Mouse (Mus musculus) lung, embryonic 16.5 days (tissue): ENCODE results near the gene St6galnac3. TPM values are rescaled to one million over a fixed set of nuclear protein-coding genes. Genes with fewer than 3 reads are reported as not detected.

ENCODE experiments used
- ATAC-seq: fragments of 200-750 bp; cut with Nextera tagmentation; 2 replicates; pipeline ENCODE4 v1.8.0; 2017; ENCODE audit warnings: low read depth, mild to moderate bottlenecking, moderate library complexity
- H3K27ac ChIP-seq: fragments of 300-500 bp; sonication (generic); 2 replicates; pipeline ENCODE4 v1.5.1; 2014; ENCODE audit warnings: mild to moderate bottlenecking, control low read depth, low read length
- H3K27me3 ChIP-seq: fragments of 300-500 bp; sonication (generic); 2 replicates; pipeline ENCODE4 v1.6.1; 2014; ENCODE audit warnings: low read depth, low read length, mixed read lengths; ENCODE audit not compliant: control insufficient read depth, insufficient read depth
- H3K36me3 ChIP-seq: fragments of 300-500 bp; sonication (generic); 2 replicates; pipeline ENCODE4 v1.6.1; 2014; ENCODE audit warnings: low read length; ENCODE audit not compliant: control insufficient read depth, insufficient read depth
- H3K4me1 ChIP-seq: fragments of 300-500 bp; sonication (generic); replicated peaks from 2 replicates; pipeline ENCODE4 v1.6.1; 2014; ENCODE audit warnings: low read length, mixed read lengths; ENCODE audit not compliant: control insufficient read depth, insufficient read depth
- H3K4me2 ChIP-seq: fragments of 300-500 bp; sonication (generic); 2 replicates; pipeline ENCODE4 v1.6.1; 2014; ENCODE audit warnings: low read depth, low read length, control low read depth
- H3K4me3 ChIP-seq: fragments of 300-500 bp; sonication (generic); 2 replicates; pipeline ENCODE4 v1.5.1; 2014; ENCODE audit warnings: mild to moderate bottlenecking, low read length, control low read depth
- H3K9ac ChIP-seq: fragments of 300-500 bp; sonication (generic); 2 replicates; pipeline ENCODE4 v1.6.1; 2014; ENCODE audit warnings: low read length, control low read depth
- H3K9me3 ChIP-seq: fragments of 300-500 bp; sonication (generic); 2 replicates; pipeline ENCODE4 v1.6.1; 2016; ENCODE audit warnings: low read length; ENCODE audit not compliant: control insufficient read depth
- WGBS: fragments of 180-500 bp; shearing (Covaris S2); extraction: QIAGEN DNeasy Blood & Tissue Kit; methylation state at CpG from one replicate; pipeline ENCODE4 v1.1.7; 2014; 5-methylcytosine and 5-hydroxymethylcytosine counted together
- polyA plus RNA-seq: library from polyadenylated mRNA; unstranded; fragments of >200 nt; fragmentation: Nextera tagmentation; extraction: Ambion mirVana; gene quantifications from 2 replicates; pipeline ENCODE4 v1.2.1, GENCODE M21; 2015

Gene St6galnac3
- polyA plus RNA-seq, 1 experiment from 2014 or later, result 28.4 TPM

DNA sequence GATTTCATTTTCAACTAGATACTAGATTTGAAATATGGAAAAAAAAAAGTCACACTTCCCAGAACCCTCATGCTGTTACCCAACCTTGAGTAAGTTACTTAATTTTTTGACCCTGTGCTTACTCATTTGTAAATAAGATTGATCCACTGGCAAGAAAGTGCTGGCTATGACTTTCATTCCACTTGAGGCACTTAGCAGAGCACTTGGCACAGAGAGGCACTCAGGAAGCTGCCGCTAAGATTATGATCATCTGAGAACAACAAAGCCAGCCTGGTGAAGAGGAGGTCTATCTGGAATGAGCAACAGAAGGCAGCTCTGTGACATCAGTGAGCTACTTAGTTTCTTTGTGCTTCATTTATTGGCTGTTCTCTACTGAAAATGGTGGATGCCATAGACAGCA is 232.0 kb downstream of the St6galnac3 start:
- WGBS, result 6% methylated on average over 1 of the region's 1 CpGs
- H3K27ac ChIP-seq, result no peak overlapping the region
- H3K4me3 ChIP-seq, result no peak overlapping the region
- peaks cover 5% of the 10 kb centered on the region for H3K4me1 ChIP-seq
- H3K36me3 ChIP-seq, result no peaks in the 10 kb centered on the region
- H3K27me3 ChIP-seq, result no peaks in the 10 kb centered on the region
- no peak overlapping the region for H3K9ac ChIP-seq
- ATAC-seq, result peak; percentile 93
- no peak overlapping the region for H3K4me2 ChIP-seq
- H3K9me3 ChIP-seq, result no peaks in the 10 kb centered on the region

- Histone ChIP-seq H3K4me2 (no peak overlapping the region), H3K27me3 (no peaks in the 10 kb centered on the region), H3K4me3 (no peak overlapping the region), H3K27ac (no peak overlapping the region), H3K36me3 (no peaks in the 10 kb centered on the region), H3K4me1 (peaks cover 5% of the 10 kb centered on the region), H3K9me3 (no peaks in the 10 kb centered on the region), H3K9ac (no peak overlapping the region)
- 79% methylated on average over 9 of the region's 9 CpGs for WGBS
- ATAC-seq, result no peak
These were observed 235.3 kb downstream of the St6galnac3 start for GRCm38 (mm10) chr3:153489718-153490117.

- H3K4me3 ChIP-seq, result no peak overlapping the region
- no peak overlapping the region for H3K9ac ChIP-seq
- H3K9me3 ChIP-seq, result no peaks in the 10 kb centered on the region
- H3K27ac ChIP-seq, result no peak overlapping the region
- H3K4me2 ChIP-seq, result no peak overlapping the region
- no peaks in the 10 kb centered on the region for H3K27me3 ChIP-seq
- no peak for ATAC-seq
- 67% methylated on average over 5 of the region's 5 CpGs for WGBS
- no peaks in the 10 kb centered on the region for H3K36me3 ChIP-seq
- peaks cover 5% of the 10 kb centered on the region for H3K4me1 ChIP-seq
These were observed 236.0 kb downstream of the St6galnac3 start for GRCm38 (mm10) chr3:153488931-153489330.

- H3K9me3 ChIP-seq, result no peaks in the 10 kb centered on the region
- H3K9ac ChIP-seq, result no peak overlapping the region
- 72% methylated on average over 5 of the region's 5 CpGs for WGBS
- no peak for ATAC-seq
- no peak overlapping the region for H3K4me2 ChIP-seq
- H3K27me3 ChIP-seq, result no peaks in the 10 kb centered on the region
- H3K27ac ChIP-seq, result no peak overlapping the region
- no peaks in the 10 kb centered on the region; the same call in 1 of the 2 replicates for H3K4me1 ChIP-seq
- no peak overlapping the region for H3K4me3 ChIP-seq
- no peaks in the 10 kb centered on the region for H3K36me3 ChIP-seq
These were observed 239.8 kb downstream of the St6galnac3 start for GRCm38 (mm10) chr3:153485176-153485575.

DNA sequence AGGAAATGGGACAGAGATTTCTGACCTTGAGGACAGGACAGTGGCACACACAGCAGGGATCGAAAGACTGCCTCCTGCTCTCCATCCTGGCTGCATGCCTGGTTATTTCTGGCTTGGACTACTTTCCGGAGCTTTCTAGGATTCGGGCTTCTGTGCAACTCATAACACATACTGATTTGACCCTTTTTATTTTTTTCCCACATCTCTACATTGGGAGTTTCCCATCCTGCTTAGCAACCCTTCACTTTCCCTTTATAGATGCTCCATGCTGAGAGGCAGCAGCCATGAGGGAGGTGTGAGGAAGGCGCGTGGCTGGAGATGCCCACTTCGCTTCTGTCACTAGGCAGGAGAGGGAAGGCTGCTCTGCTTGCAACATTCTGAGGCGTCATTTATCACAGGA is 240.3 kb downstream of the St6galnac3 start:
- no peak overlapping the region for H3K9ac ChIP-seq
- H3K4me1 ChIP-seq, result no peaks in the 10 kb centered on the region; the same call in 1 of the 2 replicates
- no peaks in the 10 kb centered on the region for H3K27me3 ChIP-seq
- H3K36me3 ChIP-seq, result no peaks in the 10 kb centered on the region
- no peaks in the 10 kb centered on the region for H3K9me3 ChIP-seq
- H3K4me2 ChIP-seq, result no peak overlapping the region
- ATAC-seq, result no peak
- no peak overlapping the region for H3K4me3 ChIP-seq
- WGBS, result 63% methylated on average over 7 of the region's 7 CpGs
- H3K27ac ChIP-seq, result no peak overlapping the region

- no peak for ATAC-seq
- WGBS, result 79% methylated on average over 4 of the region's 4 CpGs
These were observed 241.3 kb downstream of the St6galnac3 start for GRCm38 (mm10) chr3:153483691-153484090.

DNA sequence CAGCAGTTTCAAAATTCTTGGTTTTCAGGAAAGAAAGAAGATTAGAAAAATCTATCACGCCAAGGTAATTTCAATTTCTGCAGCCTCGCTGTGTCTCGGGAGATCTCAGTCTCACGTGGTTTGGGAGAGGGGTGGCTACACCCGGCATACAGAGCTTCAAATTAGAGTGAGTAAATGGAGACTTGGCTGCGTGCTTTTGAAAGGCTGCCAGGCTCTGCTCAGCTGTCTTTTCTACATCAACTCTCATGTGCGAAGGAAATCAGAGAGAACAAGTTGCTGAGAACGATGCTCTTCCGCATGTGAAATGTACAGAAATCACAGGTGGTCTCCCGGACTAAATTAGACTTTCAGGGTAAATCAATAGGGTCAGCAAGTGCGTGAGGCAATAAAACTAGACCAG is 242.9 kb downstream of the St6galnac3 start:
- ATAC-seq, result no peak
- Histone ChIP-seq H3K27me3 (no peaks in the 10 kb centered on the region), H3K4me2 (no peak overlapping the region), H3K9me3 (no peaks in the 10 kb centered on the region), H3K36me3 (no peaks in the 10 kb centered on the region), H3K4me3 (no peak overlapping the region), H3K27ac (no peak overlapping the region), H3K9ac (no peak overlapping the region), H3K4me1 (no peaks in the 10 kb centered on the region; the same call in 1 of the 2 replicates)
- WGBS, result 75% methylated on average over 11 of the region's 11 CpGs

More at GRCm38 (mm10) chr3:153483691-153484090, 241.3 kb downstream of the St6galnac3 start:
- H3K36me3 ChIP-seq, result no peaks in the 10 kb centered on the region
- no peak overlapping the region for H3K9ac ChIP-seq
- H3K4me2 ChIP-seq, result no peak overlapping the region
- no peak overlapping the region for H3K27ac ChIP-seq
- H3K9me3 ChIP-seq, result no peaks in the 10 kb centered on the region
- no peaks in the 10 kb centered on the region; the same call in 1 of the 2 replicates for H3K4me1 ChIP-seq
- no peak overlapping the region for H3K4me3 ChIP-seq
- no peaks in the 10 kb centered on the region for H3K27me3 ChIP-seq

DNA sequence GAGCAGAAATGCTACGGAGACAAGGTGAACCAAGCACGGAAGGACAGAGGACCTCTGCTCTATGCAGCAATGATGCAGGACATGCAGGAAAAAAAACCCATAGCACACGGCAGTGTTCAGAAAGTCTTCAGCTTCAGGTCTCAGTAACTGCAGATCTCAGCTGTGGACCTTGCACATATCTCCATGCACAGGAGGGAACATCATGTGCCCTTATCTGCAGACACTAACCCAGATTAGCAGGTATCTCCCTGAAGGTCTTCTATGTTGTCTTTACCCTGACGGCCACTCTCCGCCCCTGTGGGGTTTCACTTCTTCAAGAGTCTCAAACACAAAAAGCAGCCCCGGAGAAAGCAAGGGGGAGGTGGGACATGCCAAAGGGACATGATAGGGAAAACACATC is 244.0 kb downstream of the St6galnac3 start:
- WGBS, result 89% methylated on average over 6 of the region's 6 CpGs
- no peak overlapping the region for H3K9ac ChIP-seq
- no peaks in the 10 kb centered on the region for H3K27me3 ChIP-seq
- ATAC-seq, result no peak
- no peak overlapping the region for H3K4me3 ChIP-seq
- no peaks in the 10 kb centered on the region for H3K36me3 ChIP-seq
- H3K4me1 ChIP-seq, result no peaks in the 10 kb centered on the region; the same call in 1 of the 2 replicates
- no peaks in the 10 kb centered on the region for H3K9me3 ChIP-seq
- no peak overlapping the region for H3K4me2 ChIP-seq
- H3K27ac ChIP-seq, result no peak overlapping the region

GRCm38 (mm10) chr3:153480636-153481006 is 244.4 kb downstream of the St6galnac3 start:
- no peak overlapping the region for H3K9ac ChIP-seq
- no peak overlapping the region for H3K4me3 ChIP-seq
- no peak overlapping the region for H3K4me2 ChIP-seq
- H3K4me1 ChIP-seq, result no peaks in the 10 kb centered on the region; the same call in 1 of the 2 replicates
- H3K27ac ChIP-seq, result no peak overlapping the region
- ATAC-seq, result no peak
- no peaks in the 10 kb centered on the region for H3K27me3 ChIP-seq
- no peaks in the 10 kb centered on the region for H3K9me3 ChIP-seq
- no peaks in the 10 kb centered on the region for H3K36me3 ChIP-seq
- 77% methylated on average over 5 of the region's 5 CpGs for WGBS
